Mouse (Mus musculus): ENCODE results near the gene Gm36245. TPM values are rescaled to one million over a fixed set of nuclear protein-coding genes. Genes with fewer than 3 reads are reported as not detected.
"Not testable (repeated sequence)": the region's sequence is repeated elsewhere in the genome, so short reads cannot be mapped to it uniquely, and the experiment has no call there.

The Gm36245 gene
- polyA plus RNA-seq, 2 experiments: not detected

DNA sequence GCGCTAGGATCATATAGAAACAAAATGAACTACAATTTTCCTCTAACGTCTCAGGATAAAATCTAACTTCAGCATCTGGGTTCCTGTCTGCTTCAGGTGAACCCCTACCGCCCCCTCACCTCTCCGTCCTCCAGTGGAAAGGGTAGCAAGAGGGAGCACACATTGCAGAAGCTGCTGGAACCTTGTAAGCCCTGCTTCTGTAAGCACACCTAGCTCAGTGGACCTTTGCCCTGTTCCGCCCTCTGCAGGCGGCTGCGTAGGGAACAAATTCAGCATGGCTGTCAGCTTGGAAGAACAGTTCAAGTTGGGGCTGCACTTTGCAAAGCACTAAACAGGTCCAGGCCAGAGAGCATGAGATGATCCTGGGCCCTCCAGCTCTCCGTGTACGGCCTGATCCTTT is 29.6 kb downstream of the Gm36245 start:
- not testable (repeated sequence) for H3K4me3 ChIP-seq (ENCODE audit: insufficient read depth in 1 of 2, low read depth in 2 of 2, low read length in 2 of 2); H3K36me3 ChIP-seq (replicated peaks; ENCODE audit: control insufficient read depth, insufficient read depth, low read depth); H3K9ac ChIP-seq (replicated peaks); ATAC-seq (ENCODE audit: insufficient read depth); DNase-seq (ENCODE audit: low read depth in 3 of 3, low spot score in 3 of 3); H3K4me1 ChIP-seq (replicated peaks; ENCODE audit: control insufficient read depth in 2 of 2, insufficient read depth in 2 of 2, low read length in 1 of 2); H3K27ac ChIP-seq; H3K4me2 ChIP-seq (ENCODE audit: low read depth); H3K9me3 ChIP-seq (ENCODE audit: control insufficient read depth, low read length); H3K27me3 ChIP-seq (ENCODE audit: control insufficient read depth, insufficient read depth, low read length)
- WGBS (ENCODE audit: insufficient replicate concordance): 42% methylated on average over 9 of the region's 9 CpGs
- peak; percentile 43 for TF ChIP-seq CTCF (IDR thresholded peaks at IDR 0.05; ENCODE audit: low read depth)

DNA sequence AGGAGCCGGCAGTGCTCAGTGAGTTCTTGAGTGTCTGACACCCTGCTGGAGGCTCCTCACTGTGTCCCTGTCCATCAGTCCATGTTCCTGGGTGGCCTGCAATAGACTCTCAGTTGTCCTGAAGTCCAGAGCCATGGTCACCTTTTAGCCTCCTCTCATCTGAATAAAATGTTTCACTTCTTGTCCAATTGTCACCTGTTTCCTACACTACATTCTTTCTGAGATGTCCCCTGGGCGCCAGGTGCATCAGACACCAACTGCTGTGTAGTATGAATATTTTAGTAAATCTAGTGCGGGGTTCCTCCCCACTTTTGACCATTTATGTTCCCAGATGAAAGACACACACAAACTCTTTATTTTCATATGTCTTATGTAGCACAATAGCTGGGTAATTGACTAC is 30.8 kb downstream of the Gm36245 start:
- DNase-seq (ENCODE audit: low read depth in 3 of 3, low spot score in 3 of 3); H3K27me3 ChIP-seq (ENCODE audit: control insufficient read depth, insufficient read depth, low read length); H3K9me3 ChIP-seq (ENCODE audit: control insufficient read depth, low read length); ATAC-seq (ENCODE audit: insufficient read depth); H3K4me3 ChIP-seq (ENCODE audit: insufficient read depth in 1 of 2, low read depth in 2 of 2, low read length in 2 of 2); H3K9ac ChIP-seq (replicated peaks); H3K36me3 ChIP-seq (replicated peaks; ENCODE audit: control insufficient read depth, insufficient read depth, low read depth); H3K4me2 ChIP-seq (ENCODE audit: low read depth); H3K4me1 ChIP-seq (replicated peaks; ENCODE audit: control insufficient read depth in 2 of 2, insufficient read depth in 2 of 2, low read length in 1 of 2); H3K27ac ChIP-seq: not testable (repeated sequence)
- WGBS (ENCODE audit: insufficient replicate concordance): 45% methylated on average over 3 of the region's 3 CpGs

DNA sequence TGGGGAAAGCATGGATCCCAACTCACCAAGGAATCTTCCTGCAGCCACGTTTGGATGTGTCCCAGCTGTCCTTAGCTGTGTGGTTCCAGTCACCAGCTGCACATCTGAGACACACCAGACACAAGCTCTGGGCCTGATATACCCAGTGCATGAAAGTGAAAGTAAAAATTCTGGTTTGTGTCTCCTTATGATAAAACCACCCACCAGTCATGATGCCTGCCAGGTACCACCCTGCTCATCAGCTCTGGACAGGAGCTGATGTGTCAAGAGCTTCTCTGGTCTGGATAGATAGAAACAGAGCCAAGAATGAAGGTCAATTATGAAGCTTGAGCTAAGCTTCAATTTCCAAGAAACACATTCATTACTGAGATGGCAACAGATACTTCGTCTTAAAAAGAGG is 44.1 kb downstream of the Gm36245 start, which contains the start of gene Apol11b:
Gene Apol11b (minus strand): TSS at position 111 of the 400 bp plus-strand sequence.
- H3K4me2 ChIP-seq (ENCODE audit: low read depth); H3K9me3 ChIP-seq (ENCODE audit: control insufficient read depth, low read length); DNase-seq (ENCODE audit: low read depth in 3 of 3, low spot score in 3 of 3); H3K36me3 ChIP-seq (replicated peaks; ENCODE audit: control insufficient read depth, insufficient read depth, low read depth); H3K27ac ChIP-seq; H3K4me3 ChIP-seq (ENCODE audit: insufficient read depth in 1 of 2, low read depth in 2 of 2, low read length in 2 of 2); H3K27me3 ChIP-seq (ENCODE audit: control insufficient read depth, insufficient read depth, low read length); H3K4me1 ChIP-seq (replicated peaks; ENCODE audit: control insufficient read depth in 2 of 2, insufficient read depth in 2 of 2, low read length in 1 of 2); H3K9ac ChIP-seq (replicated peaks): not testable (repeated sequence)
- peak; percentile 52; the same call in 1 of the 2 replicates for ATAC-seq (ENCODE audit: insufficient read depth)
- 40% methylated on average over 2 of the region's 2 CpGs for WGBS (ENCODE audit: insufficient replicate concordance)

DNA sequence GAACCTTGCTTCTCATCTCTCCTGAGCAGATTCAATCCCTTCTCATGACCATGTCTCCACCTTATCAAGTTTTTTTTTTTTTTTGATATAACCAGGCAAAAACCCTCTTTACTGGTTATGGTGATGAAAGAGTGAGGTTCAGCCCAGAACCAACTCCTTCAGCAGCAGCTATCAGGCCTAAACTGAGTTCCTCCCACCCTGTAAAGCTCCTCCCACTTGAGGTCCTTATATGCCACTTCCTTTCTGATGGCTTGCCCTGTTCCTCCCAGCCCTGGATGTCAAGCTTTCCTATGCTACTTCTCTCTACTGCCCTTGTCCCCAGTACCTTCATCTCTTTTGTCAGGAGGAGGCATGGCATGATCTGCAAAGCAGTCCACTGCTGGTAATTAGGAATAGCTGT is 52.1 kb downstream of the Gm36245 start:
- H3K4me3 ChIP-seq (ENCODE audit: insufficient read depth in 1 of 2, low read depth in 2 of 2, low read length in 2 of 2); H3K9me3 ChIP-seq (ENCODE audit: control insufficient read depth, low read length); DNase-seq (ENCODE audit: low read depth in 3 of 3, low spot score in 3 of 3); H3K27me3 ChIP-seq (ENCODE audit: control insufficient read depth, insufficient read depth, low read length); H3K4me1 ChIP-seq (replicated peaks; ENCODE audit: control insufficient read depth in 2 of 2, insufficient read depth in 2 of 2, low read length in 1 of 2); H3K27ac ChIP-seq; ATAC-seq (ENCODE audit: insufficient read depth); H3K4me2 ChIP-seq (ENCODE audit: low read depth); H3K9ac ChIP-seq (replicated peaks); H3K36me3 ChIP-seq (replicated peaks; ENCODE audit: control insufficient read depth, insufficient read depth, low read depth): not testable (repeated sequence)

Other genes starting within 250 kb of the Gm36245 start
- gene Apol7a, start 200.1 kb upstream of the Gm36245 start, polyA plus RNA-seq (2012; rRNA removed): 0.25 and 0.26 TPM in 2 replicates
- 0.56 and 0.69 TPM in 2 replicates for gene Apol7a, start 200.1 kb upstream of the Gm36245 start, polyA plus RNA-seq (2014; fragmentation: Nextera tagmentation; extraction: Ambion mirVana)
- gene Apol9a, start 188.1 kb upstream of the Gm36245 start, polyA plus RNA-seq (2012; rRNA removed): not detected in 2 replicates
- gene Apol9a, start 188.1 kb upstream of the Gm36245 start, polyA plus RNA-seq (2014; fragmentation: Nextera tagmentation; extraction: Ambion mirVana): not detected in 2 replicates
- gene Apol7b, start 151.8 kb upstream of the Gm36245 start, polyA plus RNA-seq (2012; rRNA removed): not detected in 2 replicates
- not detected in 2 replicates for gene Apol7b, start 151.8 kb upstream of the Gm36245 start, polyA plus RNA-seq (2014; fragmentation: Nextera tagmentation; extraction: Ambion mirVana)
- gene Apol10a, start 122.2 kb upstream of the Gm36245 start, polyA plus RNA-seq (2012; rRNA removed): 0.01 and 0.03 TPM in 2 replicates
- not detected in 2 replicates for gene Apol10a, start 122.2 kb upstream of the Gm36245 start, polyA plus RNA-seq (2014; fragmentation: Nextera tagmentation; extraction: Ambion mirVana)
- 0.05 and 0.15 TPM in 2 replicates for gene Apol11a, start 91.0 kb upstream of the Gm36245 start, polyA plus RNA-seq (2012; rRNA removed)
- gene Apol11a, start 91.0 kb upstream of the Gm36245 start, polyA plus RNA-seq (2014; fragmentation: Nextera tagmentation; extraction: Ambion mirVana): 0.08 and 0.19 TPM in 2 replicates
- 0.01 TPM in 1 of 2 replicates, not detected in the other for gene Apol7c, start 65.9 kb upstream of the Gm36245 start, polyA plus RNA-seq (2012; rRNA removed)
- not detected in 2 replicates for gene Apol7c, start 65.9 kb upstream of the Gm36245 start, polyA plus RNA-seq (2014; fragmentation: Nextera tagmentation; extraction: Ambion mirVana)
- not detected in 2 replicates for gene 1700025B11Rik, start 37.4 kb upstream of the Gm36245 start, polyA plus RNA-seq (2012; rRNA removed)
- not detected in 2 replicates for gene 1700025B11Rik, start 37.4 kb upstream of the Gm36245 start, polyA plus RNA-seq (2014; fragmentation: Nextera tagmentation; extraction: Ambion mirVana)
- not detected in 2 replicates for gene Apol10b, start 3.1 kb upstream of the Gm36245 start, polyA plus RNA-seq (2012; rRNA removed)
- gene Apol10b, start 3.1 kb upstream of the Gm36245 start, polyA plus RNA-seq (2014; fragmentation: Nextera tagmentation; extraction: Ambion mirVana): not detected in 2 replicates
- 2.2 and 3.6 TPM in 2 replicates for gene Apol11b, start 44.0 kb downstream of the Gm36245 start, polyA plus RNA-seq (2012; rRNA removed)
- gene Apol11b, start 44.0 kb downstream of the Gm36245 start, polyA plus RNA-seq (2014; fragmentation: Nextera tagmentation; extraction: Ambion mirVana): 6.3 and 6.9 TPM in 2 replicates
- gene Apol7e, start 99.6 kb downstream of the Gm36245 start, polyA plus RNA-seq (2012; rRNA removed): 0.02 TPM in 1 of 2 replicates, not detected in the other
- gene Apol7e, start 99.6 kb downstream of the Gm36245 start, polyA plus RNA-seq (2014; fragmentation: Nextera tagmentation; extraction: Ambion mirVana): not detected in 2 replicates
- gene Apol9b, start 129.8 kb downstream of the Gm36245 start, polyA plus RNA-seq (2012; rRNA removed): 0.04 and 0.05 TPM in 2 replicates
- 0.06 TPM in 1 of 2 replicates, not detected in the other for gene Apol9b, start 129.8 kb downstream of the Gm36245 start, polyA plus RNA-seq (2014; fragmentation: Nextera tagmentation; extraction: Ambion mirVana)
- gene Apol8, start 157.7 kb downstream of the Gm36245 start, polyA plus RNA-seq (2012; rRNA removed): 32.6 and 43.9 TPM in 2 replicates
- gene Apol8, start 157.7 kb downstream of the Gm36245 start, polyA plus RNA-seq (2014; fragmentation: Nextera tagmentation; extraction: Ambion mirVana): 12.7 and 13.5 TPM in 2 replicates
- 14.2 and 21.9 TPM in 2 replicates for gene Myh9, start 242.9 kb downstream of the Gm36245 start, polyA plus RNA-seq (2012; rRNA removed)
- 21.3 and 23.1 TPM in 2 replicates for gene Myh9, start 242.9 kb downstream of the Gm36245 start, polyA plus RNA-seq (2014; fragmentation: Nextera tagmentation; extraction: Ambion mirVana)